Mouse (Mus musculus) CH12.LX (cell line): ENCODE data around the gene Ccdc142.
A peak's percentile ranks its signal among the peaks of the same experiment; 100 is the strongest.

Experiments used
- CTCF ChIP-seq, 2 experiments: IDR thresholded peaks in 1 of 2; conservative IDR thresholded peaks in 1 of 2; 2 replicates each; pipeline ENCODE4 v1.5.1; 2011 to 2012; ENCODE audit warnings: low read depth in 2 of 2, low read length in 2 of 2, improper control_type of control experiment in 1 of 2, inconsistent platforms in 1 of 2, mild to moderate bottlenecking in 1 of 2, moderate library complexity in 1 of 2
- MYC ChIP-seq: IDR thresholded peaks from 2 replicates; pipeline ENCODE4 v1.6.1; 2011; ENCODE audit warnings: low read depth, mild to moderate bottlenecking, improper control_type of control experiment, low read length
- POLR2A ChIP-seq: IDR thresholded peaks from 2 replicates; pipeline ENCODE4 v1.6.1; 2011; ENCODE audit warnings: low read depth, mild to moderate bottlenecking, improper control_type of control experiment, low read length

DNA sequence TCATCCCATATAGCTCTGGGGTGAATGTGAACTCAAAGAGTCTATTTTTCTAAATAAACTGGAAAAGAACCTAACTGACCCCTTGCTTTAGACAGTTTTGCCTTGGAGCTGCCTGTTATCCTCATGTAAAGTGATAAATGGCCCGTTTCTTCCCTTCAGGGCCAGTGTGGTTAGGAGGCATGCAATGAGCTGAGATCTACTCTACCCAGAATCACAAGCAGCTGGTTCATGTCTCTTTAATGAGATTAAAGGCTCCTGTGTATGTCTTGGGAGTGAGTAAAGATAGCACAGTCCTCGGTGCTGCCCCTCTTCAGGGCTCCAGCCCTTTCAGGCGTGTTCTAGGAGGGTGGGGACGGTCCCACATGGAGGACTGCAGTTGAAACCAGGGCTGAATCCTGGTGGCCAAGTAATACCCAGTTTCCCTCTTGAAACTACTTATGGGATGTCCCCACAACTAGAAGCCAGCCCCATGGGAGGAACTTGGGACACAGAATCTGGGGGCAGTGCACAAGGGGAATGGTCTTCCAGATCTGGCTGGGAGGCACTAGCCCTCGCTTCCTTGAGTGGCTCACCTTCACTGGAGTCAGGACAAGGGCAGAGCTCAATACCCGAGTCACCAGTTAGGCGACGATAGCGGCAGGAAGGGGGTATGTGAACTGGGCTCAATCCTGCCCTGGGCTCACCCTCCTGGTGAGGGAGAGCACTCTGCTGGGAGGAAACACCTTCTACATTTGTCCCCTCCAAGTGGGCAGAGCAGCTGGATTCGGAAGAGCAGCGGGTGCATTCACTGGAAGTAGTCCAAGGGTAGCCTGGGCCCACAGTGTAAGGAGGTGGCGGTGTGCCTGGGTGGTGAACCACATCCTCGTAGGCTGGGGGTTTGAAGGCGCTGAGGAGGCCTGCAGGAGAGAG is 17.7 kb downstream of the Ccdc142 start:
- TF ChIP-seq CTCF (conservative IDR thresholded peaks at IDR 0.05 in 1 of 2, IDR thresholded peaks at IDR 0.05 in 1 of 2; ENCODE audit: low read depth in 2 of 2, low read length in 2 of 2), result no peak
- TF ChIP-seq POLR2A, result 0 out of 2 replicates have a peak, but pooled peaks have one; percentile 18
- TF ChIP-seq MYC, result no peak
